Mouse (Mus musculus) brain, embryonic 14.5 days (tissue): ENCODE measurements around the gene Dtwd1. TPM values are rescaled to one million over a fixed set of nuclear protein-coding genes. Genes with fewer than 3 reads are reported as not detected.

Source experiments
- DNase-seq: peaks from one replicate; pipeline ENCODE4 v3.0.0-alpha.2; 2011; ENCODE audit warnings: low read depth
- CTCF ChIP-seq: fragments of 200-500 bp; IDR thresholded peaks from 2 replicates; pipeline ENCODE4 v1.5.1; 2012; ENCODE audit warnings: inconsistent platforms, mild to moderate bottlenecking, moderate library complexity, borderline replicate concordance; ENCODE audit not compliant: insufficient read depth, insufficient read length; ENCODE audit errors: extremely low read depth
- POLR2A ChIP-seq: fragments of 200-500 bp; IDR thresholded peaks from 2 replicates; pipeline ENCODE4 v1.6.1; 2012; ENCODE audit warnings: mild to moderate bottlenecking, inconsistent platforms, borderline replicate concordance; ENCODE audit not compliant: poor library complexity, insufficient read depth, insufficient read length, severe bottlenecking; ENCODE audit errors: extremely low read depth
- polyA plus RNA-seq: library from polyadenylated mRNA; depleted of rRNA; stranded (reverse); fragments of >200 nt; gene quantifications from 2 replicates; pipeline ENCODE4 v1.2.3, GENCODE M21; 2012; rRNA removed

The Dtwd1 gene
- 10.3 and 11.2 TPM in 2 replicates for polyA plus RNA-seq

GRCm38 (mm10) chr2:126151855-126152571 lies at the start of gene Dtwd1, which contains the start of gene Fam227b:
Dtwd1 (plus strand) TSS chr2:126152141.
Fam227b (minus strand) TSS chr2:126152004.
- TF ChIP-seq POLR2A = peak; percentile 74
- no peak for TF ChIP-seq CTCF
- DNase-seq = peak; percentile 99

- peak; percentile 47 for DNase-seq
- TF ChIP-seq POLR2A (no peak), CTCF (no peak)
These were observed 4.2 kb upstream of the Dtwd1 start for GRCm38 (mm10) chr2:126147723-126148122.

GRCm38 (mm10) chr2:126165277-126166018 lies 13.5 kb downstream of the Dtwd1 start:
- TF ChIP-seq CTCF = no peak
- no peak for TF ChIP-seq POLR2A
- DNase-seq = no peak

- no peak for DNase-seq
- TF ChIP-seq CTCF (no peak), POLR2A (no peak)
These were observed 14.4 kb downstream of the Dtwd1 start for GRCm38 (mm10) chr2:126166335-126166734.

GRCm38 (mm10) chr2:126166848-126167617 lies 15.1 kb downstream of the Dtwd1 start:
- no peak for DNase-seq

GRCm38 (mm10) chr2:126171427-126171826 lies 19.5 kb downstream of the Dtwd1 start:
- DNase-seq = no peak
- TF ChIP-seq CTCF = no peak
- TF ChIP-seq POLR2A = no peak

More at GRCm38 (mm10) chr2:126166848-126167617, 15.1 kb downstream of the Dtwd1 start:
- no peak for TF ChIP-seq POLR2A
- no peak for TF ChIP-seq CTCF

- no peak for DNase-seq
- no peak for TF ChIP-seq POLR2A
- TF ChIP-seq CTCF = no peak
These were observed 39.4 kb downstream of the Dtwd1 start for GRCm38 (mm10) chr2:126191306-126191705.

GRCm38 (mm10) chr2:126192129-126192528 lies 40.2 kb downstream of the Dtwd1 start:
- DNase-seq = no peak
- no peak for TF ChIP-seq POLR2A
- TF ChIP-seq CTCF = no peak

GRCm38 (mm10) chr2:126195631-126196356 lies 43.9 kb downstream of the Dtwd1 start:
- DNase-seq = peak; percentile 35
- no peak for TF ChIP-seq CTCF

- no peak for TF ChIP-seq POLR2A
- no peak for TF ChIP-seq CTCF
- DNase-seq = no peak
These were observed 47.0 kb downstream of the Dtwd1 start for GRCm38 (mm10) chr2:126198971-126199370.
